Mouse (Mus musculus): ENCODE results near the gene Hivep3.

Hivep3 gene

GRCm38 (mm10) chr4:120058794-120059193 lies 325.2 kb downstream of the Hivep3 start:
- no peak for DNase-seq (ENCODE audit: low spot score)

- no peak for DNase-seq (ENCODE audit: low spot score)
These were observed 328.1 kb downstream of the Hivep3 start for GRCm38 (mm10) chr4:120061727-120062126.

GRCm38 (mm10) chr4:120062198-120062597 lies 328.6 kb downstream of the Hivep3 start:
- no peak for DNase-seq (ENCODE audit: low spot score)

GRCm38 (mm10) chr4:120062754-120063153 lies 329.2 kb downstream of the Hivep3 start:
- DNase-seq (ENCODE audit: low spot score) = no peak

- no peak for DNase-seq (ENCODE audit: low spot score)
These were observed 330.0 kb downstream of the Hivep3 start for GRCm38 (mm10) chr4:120063353-120064124.

- no peak for DNase-seq (ENCODE audit: low spot score)
These were observed 331.1 kb downstream of the Hivep3 start, which contains the start of gene AL607142.1 for GRCm38 (mm10) chr4:120064696-120065095. AL607142.1 (plus strand) TSS chr4:120064996.

GRCm38 (mm10) chr4:120066841-120067591 lies 333.4 kb downstream of the Hivep3 start:
- DNase-seq (ENCODE audit: low spot score) = no peak

- no peak for DNase-seq (ENCODE audit: low spot score)
These were observed 334.1 kb downstream of the Hivep3 start for GRCm38 (mm10) chr4:120067592-120068235.

- DNase-seq (ENCODE audit: low spot score) = no peak
These were observed 335.4 kb downstream of the Hivep3 start for GRCm38 (mm10) chr4:120068883-120069581.

GRCm38 (mm10) chr4:120069582-120069980 lies 336.0 kb downstream of the Hivep3 start:
- no peak for DNase-seq (ENCODE audit: low spot score)

GRCm38 (mm10) chr4:120071411-120071810 lies 337.8 kb downstream of the Hivep3 start:
- no peak for DNase-seq (ENCODE audit: low spot score)

- DNase-seq (ENCODE audit: low spot score) = no peak
These were observed 338.4 kb downstream of the Hivep3 start for GRCm38 (mm10) chr4:120071842-120072507.

GRCm38 (mm10) chr4:120074061-120074460 lies 340.5 kb downstream of the Hivep3 start:
- DNase-seq (ENCODE audit: low spot score) = no peak

- DNase-seq (ENCODE audit: low spot score) = no peak
These were observed 343.7 kb downstream of the Hivep3 start for GRCm38 (mm10) chr4:120077322-120077721.

GRCm38 (mm10) chr4:120082527-120082926 lies 348.9 kb downstream of the Hivep3 start:
- no peak for DNase-seq (ENCODE audit: low spot score)

- no peak for DNase-seq (ENCODE audit: low spot score)
These were observed 350.1 kb downstream of the Hivep3 start for GRCm38 (mm10) chr4:120083700-120084099.

- DNase-seq (ENCODE audit: low spot score) = no peak
These were observed 356.0 kb downstream of the Hivep3 start for GRCm38 (mm10) chr4:120089536-120089935.

- DNase-seq (ENCODE audit: low spot score) = no peak
These were observed 358.6 kb downstream of the Hivep3 start for GRCm38 (mm10) chr4:120091997-120092783.

GRCm38 (mm10) chr4:120096935-120097334 lies 363.4 kb downstream of the Hivep3 start:
- no peak for DNase-seq (ENCODE audit: low spot score)

GRCm38 (mm10) chr4:120101186-120101585 lies 367.6 kb downstream of the Hivep3 start:
- no peak for DNase-seq (ENCODE audit: low spot score)

- DNase-seq (ENCODE audit: low spot score) = peak; percentile 54
These were observed 371.0 kb downstream of the Hivep3 start for GRCm38 (mm10) chr4:120104599-120104998.
